Mouse (Mus musculus) intestine, embryonic 14.5 days (tissue): ENCODE results near the gene Sppl3. TPM values are rescaled to one million over a fixed set of nuclear protein-coding genes. Genes with fewer than 3 reads are reported as not detected.
A peak's percentile ranks its signal among the peaks of the same experiment; 100 is the strongest.

Experiments used
- ATAC-seq: fragments of 200-750 bp; cut with Nextera tagmentation; replicated peaks from 2 replicates; pipeline ENCODE4 v1.8.0; 2017; ENCODE audit warnings: low read depth, moderate number of reproducible peaks, moderate TSS enrichment, moderate library complexity; ENCODE audit not compliant: low FRiP score, low TSS enrichment
- DNase-seq: peaks from one replicate; pipeline ENCODE4 v3.0.0-alpha.2; 2018; ENCODE audit warnings: low spot score
- H3K27ac ChIP-seq: fragments of 300-500 bp; sonication (generic); 2 replicates; pipeline ENCODE4 v1.5.1; 2014; ENCODE audit warnings: low read depth, mild to moderate bottlenecking, control low read depth
- H3K27me3 ChIP-seq: fragments of 300-500 bp; sonication (generic); replicated peaks from 2 replicates; pipeline ENCODE4 v1.6.1; 2014; ENCODE audit warnings: low read length, control low read depth; ENCODE audit not compliant: control insufficient read depth, insufficient read depth
- H3K36me3 ChIP-seq: fragments of 300-500 bp; sonication (generic); 2 replicates; pipeline ENCODE4 v1.6.1; 2014; ENCODE audit warnings: low read length, control low read depth; ENCODE audit not compliant: control insufficient read depth, insufficient read depth
- H3K4me1 ChIP-seq: fragments of 300-500 bp; sonication (generic); replicated peaks from 2 replicates; pipeline ENCODE4 v1.6.1; 2014; ENCODE audit warnings: low read length, control low read depth, mixed read lengths; ENCODE audit not compliant: control insufficient read depth, insufficient read depth
- H3K4me2 ChIP-seq: fragments of 300-500 bp; sonication (generic); 2 replicates; pipeline ENCODE4 v1.6.1; 2014; ENCODE audit warnings: low read length
- H3K4me3 ChIP-seq: fragments of 300-500 bp; sonication (generic); 2 replicates; pipeline ENCODE4 v1.5.1; 2014; ENCODE audit warnings: low read depth, low read length, control low read depth, mixed read lengths
- H3K9ac ChIP-seq: fragments of 300-500 bp; sonication (generic); 2 replicates; pipeline ENCODE4 v1.6.1; 2014; ENCODE audit warnings: mild to moderate bottlenecking, low read length
- H3K9me3 ChIP-seq: fragments of 300-500 bp; sonication (generic); 2 replicates; pipeline ENCODE4 v1.6.1; 2016; ENCODE audit warnings: low read length, control low read depth; ENCODE audit not compliant: control insufficient read depth
- WGBS: fragments of 180-500 bp; shearing (Covaris S2); extraction: QIAGEN DNeasy Blood & Tissue Kit; methylation state at CpG from one replicate; pipeline ENCODE4 v1.1.7; 2014; 5-methylcytosine and 5-hydroxymethylcytosine counted together
- polyA plus RNA-seq: library from polyadenylated mRNA; unstranded; fragments of >200 nt; fragmentation: Nextera tagmentation; extraction: Ambion mirVana; gene quantifications from 2 replicates; pipeline ENCODE4 v1.2.1, GENCODE M21; 2014

Sppl3 gene
- polyA plus RNA-seq, 1 experiment from 2014 or later = 21.5 TPM

DNA sequence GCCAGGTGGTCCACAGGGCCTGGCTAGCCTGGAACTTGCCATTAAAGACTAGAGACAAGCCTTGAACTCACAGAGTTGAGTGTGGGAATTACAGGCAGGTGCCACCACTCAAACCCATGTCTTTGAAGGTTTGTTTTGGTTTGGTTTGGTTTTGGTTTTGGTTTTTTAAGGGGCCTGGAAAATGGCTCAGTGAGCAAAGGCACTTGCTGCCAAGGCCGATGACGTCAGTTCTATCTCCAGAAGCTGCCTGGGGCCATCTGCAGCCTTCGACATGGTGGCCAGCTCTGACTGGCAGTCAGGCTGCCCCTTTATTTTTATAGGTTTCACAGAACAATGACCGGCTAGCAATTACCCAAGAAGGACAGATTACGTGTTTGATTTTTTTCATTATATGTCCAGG, 110.0 kb downstream of the Sppl3 start:
- H3K9ac ChIP-seq = no peak overlapping the region
- no peaks in the 10 kb centered on the region for H3K9me3 ChIP-seq
- no peak overlapping the region for H3K27ac ChIP-seq
- H3K4me3 ChIP-seq = no peak overlapping the region
- peaks cover 3% of the 10 kb centered on the region; the same call in 1 of the 2 replicates for H3K4me1 ChIP-seq
- H3K4me2 ChIP-seq = no peak overlapping the region
- DNase-seq (no peak), ATAC-seq (no peak)
- peaks cover 32% of the 10 kb centered on the region for H3K36me3 ChIP-seq
- WGBS = 81% methylated on average over 5 of the region's 5 CpGs
- no peaks in the 10 kb centered on the region for H3K27me3 ChIP-seq

DNA sequence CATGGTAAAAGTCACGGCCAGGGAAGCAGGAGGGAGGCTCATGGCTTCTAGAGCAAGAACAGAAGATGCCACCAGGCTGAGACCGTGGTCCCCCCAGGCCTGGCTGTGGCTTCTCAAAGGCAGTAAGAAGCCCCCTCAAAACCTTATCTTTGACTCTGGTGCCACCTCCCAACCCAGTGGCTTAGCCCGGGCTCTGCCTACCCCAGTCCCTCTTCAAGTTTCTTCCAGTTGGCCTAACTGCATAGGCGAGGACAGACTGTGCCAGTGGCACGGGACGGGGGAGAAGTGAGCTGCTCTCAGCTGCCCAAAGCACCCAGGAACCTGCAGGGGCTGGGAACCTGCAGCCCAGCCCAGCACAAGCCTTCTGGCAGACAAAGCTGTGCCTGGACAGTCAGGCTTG, 113.8 kb downstream of the Sppl3 start:
- no peak overlapping the region for H3K4me3 ChIP-seq
- DNase-seq (no peak), ATAC-seq (no peak)
- no peak overlapping the region for H3K9ac ChIP-seq
- 95% methylated on average over 6 of the region's 6 CpGs for WGBS
- H3K4me2 ChIP-seq = no peak overlapping the region
- H3K36me3 ChIP-seq = peaks cover 46% of the 10 kb centered on the region
- no peaks in the 10 kb centered on the region for H3K27me3 ChIP-seq
- H3K9me3 ChIP-seq = no peaks in the 10 kb centered on the region
- peaks cover 3% of the 10 kb centered on the region; the same call in 1 of the 2 replicates for H3K4me1 ChIP-seq
- no peak overlapping the region for H3K27ac ChIP-seq

DNA sequence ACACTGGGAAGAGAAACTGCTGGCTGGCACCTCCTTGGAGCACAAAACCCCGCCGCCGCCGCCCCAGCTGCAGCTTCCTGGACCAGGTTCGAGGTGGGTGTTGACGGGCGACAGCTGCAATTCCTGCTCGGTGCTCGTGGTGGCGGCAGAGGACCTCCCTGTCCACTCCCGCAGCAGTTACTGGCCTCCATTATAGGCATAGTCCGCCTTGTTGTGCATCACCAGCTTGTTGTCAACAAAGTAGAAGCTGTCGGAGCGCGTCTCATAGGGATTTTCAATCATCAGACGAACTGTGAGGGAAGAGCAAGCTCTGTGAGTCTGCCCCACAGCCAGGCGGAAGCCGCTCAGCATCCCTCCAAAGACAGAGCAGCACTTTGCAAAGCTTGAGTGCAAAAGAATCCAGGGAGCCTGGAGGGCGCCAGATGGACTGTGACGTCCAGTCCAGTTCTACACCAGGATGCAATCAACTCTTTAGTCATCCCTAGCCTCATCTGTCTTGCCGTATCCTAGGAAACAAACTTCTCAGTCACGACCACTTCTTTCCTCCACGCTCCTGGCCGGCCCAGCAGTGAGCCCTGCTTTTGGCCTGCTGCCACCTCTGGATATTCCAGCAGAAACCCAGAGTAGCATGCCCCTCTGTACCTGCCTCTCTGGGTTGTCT, 114.4 kb downstream of the Sppl3 start:
- DNase-seq = peak; percentile 89
- H3K9ac ChIP-seq = no peak overlapping the region
- H3K9me3 ChIP-seq = no peaks in the 10 kb centered on the region
- no peaks in the 10 kb centered on the region for H3K27me3 ChIP-seq
- peaks cover 53% of the 10 kb centered on the region for H3K36me3 ChIP-seq
- no peak overlapping the region for H3K4me3 ChIP-seq
- H3K27ac ChIP-seq = no peak overlapping the region
- H3K4me2 ChIP-seq = no peak overlapping the region
- H3K4me1 ChIP-seq = peaks cover 3% of the 10 kb centered on the region; the same call in 1 of the 2 replicates
- ATAC-seq = peak; percentile 65
- 25% methylated on average over 24 of the region's 24 CpGs for WGBS

DNA sequence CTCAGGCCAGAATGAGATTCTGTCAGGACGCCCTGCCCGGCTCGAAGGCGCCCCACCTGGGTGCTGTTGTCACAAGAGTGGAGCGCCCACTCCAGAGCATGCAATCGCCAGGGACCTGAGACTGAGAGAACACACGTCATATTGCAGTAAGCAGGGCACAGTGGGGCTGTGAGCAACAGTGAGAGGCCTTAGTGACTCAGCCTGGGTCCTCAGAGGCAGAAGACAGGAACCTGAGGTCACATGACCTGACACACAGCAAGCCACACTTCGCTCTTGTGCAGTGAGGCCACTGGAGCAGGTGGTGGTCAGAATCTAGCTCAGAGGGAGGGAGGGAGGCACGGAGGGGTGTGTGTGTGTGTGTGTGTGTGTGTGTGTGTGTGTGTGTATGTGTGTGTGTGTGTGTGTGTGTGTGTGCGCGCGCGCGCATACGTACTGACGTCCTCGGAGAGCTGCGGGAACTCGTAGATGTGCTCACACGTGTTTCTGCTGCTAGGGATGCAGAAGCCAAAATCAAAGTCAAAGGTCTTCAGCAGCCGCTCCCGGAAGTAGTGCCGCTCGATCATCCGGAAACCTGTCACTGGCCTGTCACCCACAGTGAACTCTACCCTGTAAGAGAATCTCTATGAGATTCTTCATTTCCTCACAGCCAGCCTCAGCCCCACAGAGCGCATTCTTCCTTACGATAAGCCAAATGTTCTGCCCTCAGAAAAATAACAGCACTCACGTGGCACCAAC, 115.8 kb downstream of the Sppl3 start:
- no peak overlapping the region for H3K27ac ChIP-seq
- H3K36me3 ChIP-seq = peaks cover 59% of the 10 kb centered on the region
- no peaks in the 10 kb centered on the region for H3K9me3 ChIP-seq
- no peak overlapping the region for H3K4me2 ChIP-seq
- no peak overlapping the region for H3K4me3 ChIP-seq
- H3K9ac ChIP-seq = no peak overlapping the region
- peaks cover 3% of the 10 kb centered on the region; the same call in 1 of the 2 replicates for H3K4me1 ChIP-seq
- H3K27me3 ChIP-seq = no peaks in the 10 kb centered on the region
- 92% methylated on average over 28 of the region's 28 CpGs for WGBS
- ATAC-seq (no peak), DNase-seq (no peak)

- 93% methylated on average over 22 of the region's 22 CpGs for WGBS
- Histone ChIP-seq H3K4me3 (no peak overlapping the region), H3K4me2 (no peak overlapping the region), H3K27ac (no peak overlapping the region), H3K9ac (no peak overlapping the region), H3K9me3 (no peaks in the 10 kb centered on the region), H3K4me1 (peaks cover 3% of the 10 kb centered on the region; the same call in 1 of the 2 replicates), H3K36me3 (peaks cover 62% of the 10 kb centered on the region), H3K27me3 (no peaks in the 10 kb centered on the region)
- ATAC-seq (no peak), DNase-seq (no peak)
Measured at GRCm38 (mm10) chr5:115127421-115128179, 116.7 kb downstream of the Sppl3 start.

DNA sequence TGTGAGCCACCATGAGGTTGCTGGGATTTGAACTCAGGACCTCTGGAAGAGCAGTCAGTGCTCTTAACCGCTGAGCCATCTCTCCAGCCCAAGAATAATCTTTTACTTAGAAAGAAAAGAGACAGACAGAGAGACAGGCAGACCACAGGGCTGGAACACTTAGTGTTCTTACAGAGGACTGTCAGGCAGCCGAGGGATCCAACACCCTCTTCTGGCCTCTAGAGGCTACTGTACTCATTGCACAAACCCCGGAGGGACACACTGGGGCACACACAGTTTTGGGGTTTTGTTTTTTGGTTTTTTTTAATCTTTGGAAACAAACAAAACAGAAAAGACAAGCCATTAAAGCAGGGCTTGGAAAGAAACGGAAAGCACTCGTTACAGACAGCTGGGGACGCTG, 118.4 kb downstream of the Sppl3 start:
- Histone ChIP-seq H3K4me2 (no peak overlapping the region), H3K27ac (no peak overlapping the region), H3K27me3 (no peaks in the 10 kb centered on the region), H3K9me3 (no peaks in the 10 kb centered on the region), H3K4me3 (no peak overlapping the region), H3K4me1 (peaks cover 12% of the 10 kb centered on the region), H3K36me3 (peaks cover 56% of the 10 kb centered on the region), H3K9ac (no peak overlapping the region)
- ATAC-seq (no peak), DNase-seq (no peak)
- whole genome bisulfite sequencing = 86% methylated on average over 6 of the region's 6 CpGs

DNA sequence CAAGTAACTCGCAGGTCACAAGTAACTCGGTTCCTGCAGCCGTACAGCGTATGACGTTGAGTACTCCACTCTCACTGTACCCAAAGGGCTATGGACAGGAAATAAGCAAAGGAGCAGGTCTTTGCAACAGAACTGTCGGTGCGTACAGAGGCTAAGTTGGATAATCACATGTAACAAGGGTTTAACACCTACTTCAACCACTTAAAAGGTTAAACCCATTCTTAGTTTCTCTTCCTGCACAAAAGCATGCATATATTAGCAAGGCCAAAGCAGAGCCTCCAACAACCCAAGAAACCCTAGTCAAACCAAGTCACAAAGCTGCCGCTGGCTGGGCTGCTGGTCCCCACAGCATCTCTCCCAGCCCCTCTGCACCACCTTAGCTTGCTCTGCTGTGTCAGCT, 121.5 kb downstream of the Sppl3 start:
- WGBS = 90% methylated on average over 8 of the region's 8 CpGs
- H3K27me3 ChIP-seq = no peaks in the 10 kb centered on the region
- no peak overlapping the region for H3K4me2 ChIP-seq
- peaks cover 8% of the 10 kb centered on the region for H3K4me1 ChIP-seq
- DNase-seq = no peak
- H3K9ac ChIP-seq = no peak overlapping the region
- no peak for ATAC-seq
- no peaks in the 10 kb centered on the region for H3K9me3 ChIP-seq
- H3K4me3 ChIP-seq = no peak overlapping the region
- H3K36me3 ChIP-seq = peaks cover 34% of the 10 kb centered on the region
- no peak overlapping the region for H3K27ac ChIP-seq

GRCm38 (mm10) chr5:115133358-115134066, 122.6 kb downstream of the Sppl3 start:
- Histone ChIP-seq H3K27ac (no peak overlapping the region), H3K27me3 (no peaks in the 10 kb centered on the region), H3K4me2 (peak overlapping the region; percentile 94), H3K4me3 (peak overlapping the region; percentile 92), H3K36me3 (peaks cover 24% of the 10 kb centered on the region), H3K9ac (peak overlapping the region; percentile 84), H3K4me1 (peaks cover 8% of the 10 kb centered on the region), H3K9me3 (no peaks in the 10 kb centered on the region)
- DNase-seq (no peak), ATAC-seq (no peak)
- WGBS = 58% methylated on average over 6 of the region's 6 CpGs
